Mouse (Mus musculus): ENCODE measurements around the gene Cyb5r3.

The Cyb5r3 gene

DNA sequence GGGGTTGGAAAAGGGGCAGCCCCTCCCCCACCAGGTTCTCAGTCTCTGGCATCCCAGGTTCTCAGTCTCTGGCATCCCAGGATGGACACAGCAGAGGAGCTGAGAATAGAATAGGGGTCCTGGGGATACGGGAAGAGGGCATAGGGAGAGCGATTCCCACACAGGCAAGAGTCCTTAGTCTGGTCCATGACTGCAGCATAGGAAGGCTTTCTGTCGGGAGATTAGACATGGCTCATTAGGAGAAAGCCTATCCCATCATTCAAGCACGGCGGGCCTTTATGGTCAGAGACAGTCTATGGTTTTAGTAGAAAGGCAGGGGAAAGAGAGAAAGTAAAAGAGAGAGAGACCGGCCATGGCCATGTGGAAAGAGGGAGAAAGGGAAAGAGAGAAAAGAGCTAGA lies 64.6 kb downstream of the Cyb5r3 start:
- DNase-seq (ENCODE audit: low spot score in 2 of 2), result no peak

DNA sequence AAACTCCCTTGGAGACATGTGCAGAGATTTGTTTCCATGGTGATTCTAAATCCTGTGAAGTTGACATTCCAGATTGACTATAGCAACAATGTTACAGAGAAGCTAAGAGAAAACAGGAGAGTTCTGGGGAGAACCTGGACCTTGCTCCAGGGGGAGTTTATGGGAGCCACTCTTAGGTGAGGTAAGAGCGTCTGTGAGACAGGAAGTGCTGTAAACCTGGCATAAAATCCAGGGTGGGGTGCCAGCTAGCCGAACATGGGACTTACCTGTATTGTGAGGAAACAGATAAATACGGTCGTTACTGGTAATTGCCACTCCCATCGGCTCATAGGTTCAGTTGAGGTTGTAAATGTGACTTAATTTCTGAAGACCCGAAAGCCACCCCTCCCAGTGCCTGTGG lies 66.0 kb downstream of the Cyb5r3 start:
- DNase-seq (ENCODE audit: low spot score in 2 of 2), result no peak
